Mouse (Mus musculus) stomach, embryonic 15.5 days (tissue): ENCODE results near the gene Capn8. TPM values are rescaled to one million over a fixed set of nuclear protein-coding genes. Genes with fewer than 3 reads are reported as not detected.

ENCODE experiments used
- ATAC-seq: fragments of 200-750 bp; cut with Nextera tagmentation; 2 replicates; pipeline ENCODE4 v1.8.0; 2017; ENCODE audit warnings: low read depth, moderate number of reproducible peaks, moderate TSS enrichment; ENCODE audit not compliant: insufficient read depth, low FRiP score
- H3K27ac ChIP-seq: fragments of 300-500 bp; sonication (generic); 2 replicates; pipeline ENCODE4 v1.5.1; 2015; ENCODE audit warnings: mild to moderate bottlenecking, inconsistent platforms
- H3K27me3 ChIP-seq: fragments of 300-500 bp; sonication (generic); replicated peaks from 2 replicates; pipeline ENCODE4 v1.6.1; 2015; ENCODE audit warnings: inconsistent platforms
- H3K36me3 ChIP-seq: fragments of 300-500 bp; sonication (generic); 2 replicates; pipeline ENCODE4 v1.6.1; 2015; ENCODE audit warnings: inconsistent platforms
- H3K4me1 ChIP-seq: fragments of 300-500 bp; sonication (generic); 2 replicates; pipeline ENCODE4 v1.6.1; 2015; ENCODE audit warnings: inconsistent platforms
- H3K4me2 ChIP-seq: fragments of 300-500 bp; sonication (generic); 2 replicates; pipeline ENCODE4 v1.6.1; 2015; ENCODE audit warnings: mild to moderate bottlenecking, inconsistent platforms
- H3K4me3 ChIP-seq: fragments of 300-500 bp; sonication (generic); replicated peaks from 2 replicates; pipeline ENCODE4 v1.5.1; 2015; ENCODE audit warnings: inconsistent platforms
- H3K9ac ChIP-seq: fragments of 300-500 bp; sonication (generic); 2 replicates; pipeline ENCODE4 v1.6.1; 2015; ENCODE audit warnings: inconsistent platforms
- H3K9me3 ChIP-seq: fragments of 300-500 bp; sonication (generic); 2 replicates; pipeline ENCODE4 v1.6.1; 2016; ENCODE audit warnings: inconsistent platforms
- WGBS: fragments of 180-500 bp; shearing (Covaris S2); methylation state at CpG from one replicate; pipeline ENCODE4 v1.1.7; 2015; 5-methylcytosine and 5-hydroxymethylcytosine counted together
- polyA plus RNA-seq: library from polyadenylated mRNA; unstranded; fragments of >200 nt; fragmentation: Nextera tagmentation; extraction: Ambion mirVana; gene quantifications from 2 replicates; pipeline ENCODE4 v1.2.1, GENCODE M21; 2015

The Capn8 gene
- polyA plus RNA-seq = 2.2 and 2.4 TPM in 2 replicates

DNA sequence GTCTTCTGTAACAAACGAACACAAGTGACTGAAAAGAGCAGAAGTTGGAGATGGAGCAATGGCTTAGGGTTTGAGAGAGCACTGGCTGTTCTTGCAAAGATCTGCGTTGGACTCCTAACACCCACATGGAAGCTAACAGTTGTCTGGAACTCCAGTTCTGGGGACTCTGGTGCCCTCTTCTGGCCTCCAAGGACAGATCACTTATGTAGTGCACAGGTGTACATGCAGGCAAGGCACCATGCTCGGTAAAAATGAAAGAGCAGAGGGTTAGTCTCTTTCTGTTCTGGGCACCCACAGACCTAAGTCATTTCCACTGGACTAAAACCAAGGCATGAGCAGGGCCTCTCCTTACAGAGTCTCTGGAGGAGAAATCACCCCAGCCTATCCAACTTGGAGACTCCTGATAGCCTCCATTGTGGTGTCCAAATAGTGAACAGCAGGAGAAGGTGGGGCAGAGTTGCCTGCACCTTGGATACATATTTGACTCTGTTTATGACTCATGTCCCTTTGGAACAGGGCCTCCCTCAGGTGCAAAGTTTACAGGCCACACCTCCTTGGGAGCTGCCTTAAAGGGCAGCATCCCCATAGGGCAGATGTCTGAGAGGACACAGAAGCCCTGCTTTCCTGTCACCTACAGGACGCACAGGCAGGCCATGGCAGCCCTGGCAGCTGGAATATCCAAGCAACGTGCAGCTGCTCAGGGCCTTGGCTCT, at the start of gene Capn8:
Gene Capn8 (plus strand): TSS at position 600 of the 713 bp plus-strand sequence.
- Histone ChIP-seq H3K9ac (no peak within 1 kb of the TSS), H3K9me3 (no peaks in the 10 kb centered on the region), H3K27ac (peak within 1 kb of the TSS; percentile 76; the same call in 1 of the 2 replicates), H3K4me3 (no peak within 1 kb of the TSS), H3K36me3 (no peaks in the 10 kb centered on the region), H3K4me1 (peaks cover 18% of the 10 kb centered on the region; the same call in 1 of the 2 replicates), H3K27me3 (no peaks in the 10 kb centered on the region), H3K4me2 (no peak within 1 kb of the TSS)
- WGBS = 70% methylated on average over 5 of the region's 5 CpGs
- peak; percentile 79 for ATAC-seq

GRCm38 (mm10) chr1:182516758-182517676, 47.8 kb upstream of the Capn8 start, which contains the start of gene Capn2:
TSS of gene Capn2 (minus strand) at chr1:182517608.
- H3K36me3 ChIP-seq = no peaks in the 10 kb centered on the region
- under 1% methylated on average over 82 of the region's 84 CpGs for WGBS
- peak within 1 kb of the TSS; percentile 85 for H3K4me3 ChIP-seq
- ATAC-seq = peak; percentile 81
- H3K9me3 ChIP-seq = no peaks in the 10 kb centered on the region
- H3K9ac ChIP-seq = peak within 1 kb of the TSS; percentile 95
- H3K27ac ChIP-seq = peak within 1 kb of the TSS; percentile 87
- H3K27me3 ChIP-seq = no peaks in the 10 kb centered on the region
- peak within 1 kb of the TSS; percentile 76 for H3K4me2 ChIP-seq
- H3K4me1 ChIP-seq = peaks cover 30% of the 10 kb centered on the region

- no peak for ATAC-seq
- H3K27ac ChIP-seq = peak overlapping the region; percentile 87
- H3K36me3 ChIP-seq = no peaks in the 10 kb centered on the region
- WGBS = 2% methylated on average over 10 of the region's 10 CpGs
- H3K4me3 ChIP-seq = peak overlapping the region; percentile 85
- peak overlapping the region; percentile 95; the same call in 1 of the 2 replicates for H3K9ac ChIP-seq
- H3K4me2 ChIP-seq = peak overlapping the region; percentile 76
- no peaks in the 10 kb centered on the region for H3K9me3 ChIP-seq
- H3K27me3 ChIP-seq = no peaks in the 10 kb centered on the region
- peaks cover 30% of the 10 kb centered on the region for H3K4me1 ChIP-seq
Measured at GRCm38 (mm10) chr1:182517677-182518011, 47.2 kb upstream of the Capn8 start.

DNA sequence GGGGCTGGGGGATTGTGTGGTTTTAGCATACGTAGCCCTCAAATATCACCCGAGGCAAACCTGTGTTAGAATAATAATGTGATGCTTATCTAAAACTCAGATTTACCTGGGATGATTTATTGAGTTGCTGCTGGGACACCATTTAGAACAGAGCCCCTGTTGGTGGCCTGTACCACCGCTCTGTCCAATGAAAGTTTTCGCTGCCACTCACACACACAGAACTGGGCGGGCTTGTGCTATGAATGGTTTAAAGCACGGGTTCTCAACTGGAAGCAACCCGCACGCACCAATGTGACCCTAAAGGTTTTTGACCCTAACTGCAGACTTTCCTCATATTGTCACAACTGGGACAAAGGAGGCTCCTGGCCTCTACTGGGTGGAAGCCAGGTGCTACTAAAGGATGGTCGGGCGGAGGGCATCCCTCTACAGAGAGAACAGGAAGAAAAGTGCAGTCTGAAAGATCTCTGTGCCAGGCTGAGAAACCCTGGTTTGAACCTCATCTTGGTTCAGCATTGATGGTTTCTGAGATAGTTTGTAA, 46.6 kb upstream of the Capn8 start:
- no peak overlapping the region for H3K27ac ChIP-seq
- no peak overlapping the region for H3K9ac ChIP-seq
- no peak for ATAC-seq
- no peaks in the 10 kb centered on the region for H3K27me3 ChIP-seq
- WGBS = 73% methylated on average over 10 of the region's 10 CpGs
- H3K4me2 ChIP-seq = peak overlapping the region; percentile 76; the same call in 1 of the 2 replicates
- peaks cover 30% of the 10 kb centered on the region for H3K4me1 ChIP-seq
- no peak overlapping the region for H3K4me3 ChIP-seq
- no peaks in the 10 kb centered on the region for H3K9me3 ChIP-seq
- no peaks in the 10 kb centered on the region for H3K36me3 ChIP-seq

GRCm38 (mm10) chr1:182518811-182519210, 46.0 kb upstream of the Capn8 start:
- H3K36me3 ChIP-seq = no peaks in the 10 kb centered on the region
- H3K4me2 ChIP-seq = no peak overlapping the region
- ATAC-seq = no peak
- H3K9ac ChIP-seq = no peak overlapping the region
- H3K4me3 ChIP-seq = no peak overlapping the region
- no peaks in the 10 kb centered on the region for H3K9me3 ChIP-seq
- peaks cover 30% of the 10 kb centered on the region for H3K4me1 ChIP-seq
- H3K27me3 ChIP-seq = no peaks in the 10 kb centered on the region
- 81% methylated on average over 6 of the region's 6 CpGs for WGBS
- peak overlapping the region; percentile 87; the same call in 1 of the 2 replicates for H3K27ac ChIP-seq

GRCm38 (mm10) chr1:182519341-182519740, 45.5 kb upstream of the Capn8 start:
- Histone ChIP-seq H3K36me3 (no peaks in the 10 kb centered on the region), H3K4me3 (no peak overlapping the region), H3K4me1 (peaks cover 30% of the 10 kb centered on the region), H3K9ac (no peak overlapping the region), H3K4me2 (peak overlapping the region; percentile 38; the same call in 1 of the 2 replicates), H3K27ac (peak overlapping the region; percentile 87), H3K27me3 (no peaks in the 10 kb centered on the region), H3K9me3 (no peaks in the 10 kb centered on the region)
- 66% methylated on average over 5 of the region's 5 CpGs for WGBS
- no peak for ATAC-seq

DNA sequence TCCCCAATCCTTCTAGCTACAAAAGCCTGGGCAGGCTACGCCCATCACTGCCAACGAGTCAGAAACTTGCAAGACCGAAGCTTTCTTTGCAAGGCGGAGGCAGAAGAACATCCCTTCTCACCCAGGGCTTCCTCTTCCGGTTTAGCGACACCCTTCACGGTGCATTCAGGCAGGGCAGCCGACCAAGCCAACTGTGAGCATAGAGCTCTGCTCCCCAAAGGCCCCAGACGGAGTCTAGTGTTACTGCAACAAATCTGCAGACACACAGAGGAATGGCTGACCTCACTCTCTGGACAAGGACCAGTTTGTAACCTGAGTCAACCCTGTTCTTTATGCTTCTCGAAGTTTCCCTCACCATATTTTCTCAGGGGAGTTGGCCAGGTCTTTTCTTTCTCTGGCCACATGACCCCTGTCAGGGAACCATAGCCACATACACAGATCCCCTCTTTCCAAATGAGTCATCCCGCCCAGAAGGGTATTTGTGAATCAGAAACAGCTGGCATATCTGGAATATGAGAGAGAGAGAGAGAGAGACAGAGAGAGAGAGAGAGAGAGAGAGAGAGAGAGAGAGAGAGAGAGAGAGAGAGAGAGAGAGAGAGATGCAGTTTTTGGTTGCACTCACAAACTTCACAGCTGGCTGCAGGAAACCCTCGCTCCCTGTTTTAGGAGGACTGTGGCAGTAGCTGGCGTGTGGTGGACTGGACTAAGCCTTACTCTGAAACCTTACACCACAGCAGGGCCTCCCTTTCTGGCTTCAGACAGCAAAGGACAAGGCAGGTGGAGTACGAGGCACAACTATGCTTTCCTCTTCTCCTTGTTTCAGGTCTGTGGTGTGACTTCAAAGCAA, 44.5 kb upstream of the Capn8 start:
- H3K36me3 ChIP-seq = no peaks in the 10 kb centered on the region
- ATAC-seq = peak; percentile 37; the same call in 1 of the 2 replicates
- no peak overlapping the region for H3K9ac ChIP-seq
- H3K27ac ChIP-seq = peak overlapping the region; percentile 87
- WGBS = 16% methylated on average over 14 of the region's 14 CpGs
- H3K9me3 ChIP-seq = no peaks in the 10 kb centered on the region
- H3K4me1 ChIP-seq = peaks cover 30% of the 10 kb centered on the region
- H3K4me3 ChIP-seq = no peak overlapping the region
- peak overlapping the region; percentile 38 for H3K4me2 ChIP-seq
- H3K27me3 ChIP-seq = no peaks in the 10 kb centered on the region

DNA sequence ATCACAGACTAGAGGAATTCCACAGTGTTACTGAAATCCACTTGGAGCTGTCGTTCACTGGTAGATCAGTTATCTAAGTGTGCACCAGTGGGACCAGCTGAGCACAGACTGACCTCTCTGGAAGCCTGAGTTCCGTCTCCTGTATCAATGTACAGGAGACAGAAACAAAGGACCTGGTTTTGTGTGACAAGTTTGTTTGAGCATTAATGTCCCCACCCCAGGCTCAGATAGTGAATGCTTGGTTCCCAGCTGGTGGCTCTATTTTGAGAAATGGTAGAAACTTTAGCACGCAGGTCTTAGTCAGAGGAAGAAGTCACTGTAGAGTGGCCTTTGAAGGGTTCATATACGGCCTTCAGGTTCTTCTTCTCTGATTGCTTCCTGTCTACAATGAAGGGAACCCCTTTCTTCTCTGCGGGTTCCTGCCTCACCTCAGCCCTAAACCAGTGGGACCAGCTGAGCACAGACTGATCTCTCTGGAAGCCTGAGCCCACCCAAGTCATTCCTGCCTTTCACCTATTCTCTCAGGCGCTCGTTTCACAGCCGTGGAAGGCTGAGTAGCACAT, 43.8 kb upstream of the Capn8 start:
- ATAC-seq = no peak
- WGBS = 64% methylated on average over 8 of the region's 8 CpGs
- no peak overlapping the region for H3K4me3 ChIP-seq
- H3K27ac ChIP-seq = peak overlapping the region; percentile 87
- H3K36me3 ChIP-seq = no peaks in the 10 kb centered on the region
- H3K4me2 ChIP-seq = no peak overlapping the region; the same call in 1 of the 2 replicates
- H3K9me3 ChIP-seq = no peaks in the 10 kb centered on the region
- H3K27me3 ChIP-seq = no peaks in the 10 kb centered on the region
- H3K9ac ChIP-seq = no peak overlapping the region
- peaks cover 26% of the 10 kb centered on the region for H3K4me1 ChIP-seq

DNA sequence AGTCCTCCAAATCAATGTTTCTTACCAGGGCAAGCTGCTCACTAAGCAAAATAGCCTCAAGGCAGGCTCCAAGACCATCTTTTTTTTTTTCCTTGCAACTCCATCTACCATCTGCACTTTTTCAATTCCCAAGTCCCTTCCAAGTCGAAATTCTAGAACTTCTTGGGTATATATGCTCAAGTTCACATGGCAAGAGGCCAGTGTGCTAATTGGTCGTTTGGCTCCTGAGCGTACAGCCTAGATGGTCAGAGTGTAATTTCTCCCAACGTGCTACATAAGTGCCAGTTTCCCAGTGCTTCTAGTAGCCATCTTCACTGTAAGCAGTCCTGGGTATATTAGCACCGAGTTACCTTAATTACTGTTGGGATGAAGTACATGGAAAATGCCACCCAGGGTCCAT, 41.8 kb upstream of the Capn8 start:
- no peaks in the 10 kb centered on the region for H3K27me3 ChIP-seq
- WGBS = 67% methylated on average over 5 of the region's 5 CpGs
- no peak for ATAC-seq
- peaks cover 33% of the 10 kb centered on the region for H3K4me1 ChIP-seq
- no peak overlapping the region for H3K4me2 ChIP-seq
- H3K36me3 ChIP-seq = no peaks in the 10 kb centered on the region
- no peak overlapping the region for H3K27ac ChIP-seq
- H3K9me3 ChIP-seq = no peaks in the 10 kb centered on the region
- no peak overlapping the region for H3K9ac ChIP-seq
- H3K4me3 ChIP-seq = no peak overlapping the region

- Histone ChIP-seq H3K4me1 (peaks cover 39% of the 10 kb centered on the region), H3K27ac (no peak overlapping the region), H3K9ac (no peak overlapping the region), H3K4me2 (no peak overlapping the region), H3K27me3 (no peaks in the 10 kb centered on the region), H3K4me3 (no peak overlapping the region), H3K9me3 (no peaks in the 10 kb centered on the region), H3K36me3 (no peaks in the 10 kb centered on the region)
- 81% methylated on average over 3 of the region's 3 CpGs for WGBS
- no peak for ATAC-seq
Measured at GRCm38 (mm10) chr1:182523692-182524091, 41.1 kb upstream of the Capn8 start.

- WGBS = 87% methylated on average over 3 of the region's 3 CpGs
- Histone ChIP-seq H3K4me2 (no peak overlapping the region), H3K9me3 (no peaks in the 10 kb centered on the region)
Measured at GRCm38 (mm10) chr1:182525601-182526000, 39.2 kb upstream of the Capn8 start.

More at GRCm38 (mm10) chr1:182525601-182526000, 39.2 kb upstream of the Capn8 start:
- no peak overlapping the region for H3K4me3 ChIP-seq
- no peak overlapping the region for H3K9ac ChIP-seq
- H3K27ac ChIP-seq = no peak overlapping the region
- peaks cover 24% of the 10 kb centered on the region for H3K4me1 ChIP-seq
- H3K27me3 ChIP-seq = no peaks in the 10 kb centered on the region
- no peak for ATAC-seq
- no peaks in the 10 kb centered on the region for H3K36me3 ChIP-seq
